Mouse (Mus musculus) cerebellum, adult 2 months (tissue): ENCODE results near the gene Slc16a11.

ENCODE experiments used
- CTCF ChIP-seq: fragments of 200-500 bp; IDR thresholded peaks from 2 replicates; pipeline ENCODE4 v1.5.1; 2011; ENCODE audit warnings: low read depth, mild to moderate bottlenecking, control low read depth, low read length, moderate library complexity, borderline replicate concordance; ENCODE audit not compliant: insufficient read depth
- POLR2A ChIP-seq: fragments of 200-500 bp; IDR thresholded peaks from 2 replicates; pipeline ENCODE4 v1.6.1; 2011; ENCODE audit warnings: low read length, control low read depth, borderline replicate concordance; ENCODE audit not compliant: insufficient read depth

- TF ChIP-seq CTCF = no peak
- TF ChIP-seq POLR2A = no peak
These were observed 1.9 kb upstream of the Slc16a11 start for GRCm38 (mm10) chr11:70210681-70211080.
